Mouse (Mus musculus): ENCODE measurements around the gene Wdr11. TPM values are rescaled to one million over a fixed set of nuclear protein-coding genes. Genes with fewer than 3 reads are reported as not detected.

The Wdr11 gene
- polyA plus RNA-seq, 1 experiment: not detected

- H3K4me3 ChIP-seq (ENCODE audit: insufficient read depth, low read depth, low read length): no peak overlapping the region
- TF ChIP-seq CTCF (IDR thresholded peaks at IDR 0.05; ENCODE audit: insufficient read depth, low read depth, low read length) (peak; percentile 56; the same call in 1 of the 2 replicates), POLR2A (IDR thresholded peaks at IDR 0.05; ENCODE audit: insufficient read depth, low read depth, low read length) (no peak)
- no peak overlapping the region for H3K27ac ChIP-seq (ENCODE audit: insufficient read depth, low read depth, low read length)
- WGBS: 6% methylated on average over 6 of the region's 6 CpGs
- peaks cover 3% of the 10 kb centered on the region for H3K4me1 ChIP-seq (ENCODE audit: control insufficient read depth, insufficient read depth, low read length)
Measured at GRCm38 (mm10) chr7:129648938-129649337, 57.3 kb downstream of the Wdr11 start.

DNA sequence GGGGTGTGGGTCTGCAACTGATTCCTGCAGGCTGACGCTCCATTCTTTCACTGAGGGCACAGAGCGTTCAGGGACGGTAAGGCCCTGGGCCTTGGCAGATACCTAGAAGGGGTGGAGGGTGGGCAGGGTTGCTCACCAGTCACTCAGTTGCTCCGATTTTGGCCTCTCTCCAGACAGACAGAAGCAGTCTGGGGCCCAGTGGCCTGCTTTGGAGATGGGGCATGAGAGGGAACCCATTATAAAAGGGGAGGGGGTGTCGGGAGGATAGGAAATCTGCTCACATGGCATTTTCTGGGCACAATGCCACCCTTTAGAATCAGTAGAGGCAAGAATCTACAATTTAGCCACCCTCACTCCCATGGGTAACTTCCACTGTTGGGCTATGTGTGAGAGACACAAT lies 59.1 kb downstream of the Wdr11 start:
- Histone ChIP-seq H3K27ac (ENCODE audit: insufficient read depth, low read depth, low read length) (no peak overlapping the region), H3K4me1 (ENCODE audit: control insufficient read depth, insufficient read depth, low read length) (peaks cover 13% of the 10 kb centered on the region), H3K4me3 (ENCODE audit: insufficient read depth, low read depth, low read length) (no peak overlapping the region)
- TF ChIP-seq POLR2A (IDR thresholded peaks at IDR 0.05; ENCODE audit: insufficient read depth, low read depth, low read length) (no peak), CTCF (IDR thresholded peaks at IDR 0.05; ENCODE audit: insufficient read depth, low read depth, low read length) (no peak)
- WGBS: 61% methylated on average over 5 of the region's 5 CpGs

DNA sequence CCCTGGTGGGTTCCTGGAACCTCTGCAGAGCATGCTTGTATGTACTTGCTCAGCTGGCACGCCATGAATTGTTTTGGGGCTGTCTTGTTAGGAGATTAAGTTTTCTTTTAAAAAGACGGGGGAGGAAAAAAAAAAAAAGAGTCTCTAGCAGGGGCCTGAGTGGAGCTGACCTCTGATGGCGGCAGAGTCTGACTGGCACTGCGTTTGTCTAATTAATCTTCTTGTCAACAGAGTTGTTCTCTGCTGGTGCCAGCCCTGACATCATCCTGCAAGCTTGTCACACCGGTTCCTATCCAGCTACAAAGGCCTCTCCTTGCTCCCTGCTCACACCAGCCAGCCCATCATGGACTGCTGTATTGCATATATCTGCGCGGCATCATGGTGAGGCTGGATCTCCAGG lies 60.1 kb downstream of the Wdr11 start:
- H3K4me1 ChIP-seq (ENCODE audit: control insufficient read depth, insufficient read depth, low read length): peaks cover 19% of the 10 kb centered on the region
- H3K4me3 ChIP-seq (ENCODE audit: insufficient read depth, low read depth, low read length): no peak overlapping the region
- WGBS: 68% methylated on average over 7 of the region's 7 CpGs
- TF ChIP-seq CTCF (IDR thresholded peaks at IDR 0.05; ENCODE audit: insufficient read depth, low read depth, low read length): no peak
- no peak for TF ChIP-seq POLR2A (IDR thresholded peaks at IDR 0.05; ENCODE audit: insufficient read depth, low read depth, low read length)
- no peak overlapping the region for H3K27ac ChIP-seq (ENCODE audit: insufficient read depth, low read depth, low read length)

GRCm38 (mm10) chr7:129652901-129653460 lies 61.3 kb downstream of the Wdr11 start:
- whole genome bisulfite sequencing: 33% methylated on average over 9 of the region's 9 CpGs
- H3K4me1 ChIP-seq (ENCODE audit: control insufficient read depth, insufficient read depth, low read length): peaks cover 19% of the 10 kb centered on the region
- TF ChIP-seq POLR2A (IDR thresholded peaks at IDR 0.05; ENCODE audit: insufficient read depth, low read depth, low read length): no peak
- no peak for TF ChIP-seq CTCF (IDR thresholded peaks at IDR 0.05; ENCODE audit: insufficient read depth, low read depth, low read length)

GRCm38 (mm10) chr7:129653791-129654271 lies 62.2 kb downstream of the Wdr11 start:
- H3K4me1 ChIP-seq (ENCODE audit: control insufficient read depth, insufficient read depth, low read length): peaks cover 18% of the 10 kb centered on the region
- peak; percentile 99 for TF ChIP-seq CTCF (IDR thresholded peaks at IDR 0.05; ENCODE audit: insufficient read depth, low read depth, low read length)
- TF ChIP-seq POLR2A (IDR thresholded peaks at IDR 0.05; ENCODE audit: insufficient read depth, low read depth, low read length): no peak
- 10% methylated on average over 11 of the region's 11 CpGs for WGBS
- no peak overlapping the region for H3K4me3 ChIP-seq (ENCODE audit: insufficient read depth, low read depth, low read length)
- H3K27ac ChIP-seq (ENCODE audit: insufficient read depth, low read depth, low read length): no peak overlapping the region

More at GRCm38 (mm10) chr7:129652901-129653460, 61.3 kb downstream of the Wdr11 start:
- Histone ChIP-seq H3K4me3 (ENCODE audit: insufficient read depth, low read depth, low read length) (no peak overlapping the region), H3K27ac (ENCODE audit: insufficient read depth, low read depth, low read length) (no peak overlapping the region)

DNA sequence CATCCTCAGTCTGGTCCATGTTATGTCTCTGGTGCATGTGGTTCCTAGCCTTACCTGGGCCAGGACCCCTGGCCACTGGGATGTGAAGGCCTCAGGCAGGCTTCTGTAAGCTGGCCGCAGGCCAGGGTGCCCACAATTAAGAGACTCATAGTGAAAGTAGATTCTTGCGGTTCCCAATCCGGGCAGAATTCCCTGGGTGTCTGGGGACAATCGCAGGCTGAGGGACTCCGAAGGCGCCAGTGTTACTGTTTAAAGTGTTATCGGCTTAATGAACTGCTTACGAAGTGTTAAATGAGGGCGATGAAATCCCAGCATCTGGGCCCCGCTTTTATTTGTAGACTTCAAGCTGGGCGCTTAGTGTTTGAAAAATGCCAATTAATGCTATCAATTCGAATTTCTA lies 63.3 kb downstream of the Wdr11 start:
- WGBS: 49% methylated on average over 12 of the region's 12 CpGs
- Histone ChIP-seq H3K27ac (ENCODE audit: insufficient read depth, low read depth, low read length) (no peak overlapping the region), H3K4me3 (ENCODE audit: insufficient read depth, low read depth, low read length) (no peak overlapping the region), H3K4me1 (ENCODE audit: control insufficient read depth, insufficient read depth, low read length) (peaks cover 21% of the 10 kb centered on the region)
- TF ChIP-seq CTCF (IDR thresholded peaks at IDR 0.05; ENCODE audit: insufficient read depth, low read depth, low read length) (no peak), POLR2A (IDR thresholded peaks at IDR 0.05; ENCODE audit: insufficient read depth, low read depth, low read length) (no peak)

- 57% methylated on average over 14 of the region's 14 CpGs for WGBS
- TF ChIP-seq POLR2A (IDR thresholded peaks at IDR 0.05; ENCODE audit: insufficient read depth, low read depth, low read length) (no peak), CTCF (IDR thresholded peaks at IDR 0.05; ENCODE audit: insufficient read depth, low read depth, low read length) (no peak)
- H3K4me1 ChIP-seq (ENCODE audit: control insufficient read depth, insufficient read depth, low read length): peaks cover 26% of the 10 kb centered on the region
- H3K27ac ChIP-seq (ENCODE audit: insufficient read depth, low read depth, low read length): no peak overlapping the region
- no peak overlapping the region for H3K4me3 ChIP-seq (ENCODE audit: insufficient read depth, low read depth, low read length)
Measured at GRCm38 (mm10) chr7:129655604-129656226, 64.1 kb downstream of the Wdr11 start.

- no peak overlapping the region for H3K4me3 ChIP-seq (ENCODE audit: insufficient read depth, low read depth, low read length)
- H3K4me1 ChIP-seq (ENCODE audit: control insufficient read depth, insufficient read depth, low read length): peaks cover 37% of the 10 kb centered on the region
- TF ChIP-seq CTCF (IDR thresholded peaks at IDR 0.05; ENCODE audit: insufficient read depth, low read depth, low read length) (no peak), POLR2A (IDR thresholded peaks at IDR 0.05; ENCODE audit: insufficient read depth, low read depth, low read length) (no peak)
- no peak overlapping the region for H3K27ac ChIP-seq (ENCODE audit: insufficient read depth, low read depth, low read length)
- 84% methylated on average over 8 of the region's 8 CpGs for WGBS
Measured at GRCm38 (mm10) chr7:129657867-129658266, 66.2 kb downstream of the Wdr11 start.

- TF ChIP-seq POLR2A (IDR thresholded peaks at IDR 0.05; ENCODE audit: insufficient read depth, low read depth, low read length) (no peak), CTCF (IDR thresholded peaks at IDR 0.05; ENCODE audit: insufficient read depth, low read depth, low read length) (no peak)
- Histone ChIP-seq H3K27ac (ENCODE audit: insufficient read depth, low read depth, low read length) (no peak overlapping the region), H3K4me3 (ENCODE audit: insufficient read depth, low read depth, low read length) (no peak overlapping the region), H3K4me1 (ENCODE audit: control insufficient read depth, insufficient read depth, low read length) (peaks cover 41% of the 10 kb centered on the region)
- WGBS: 94% methylated on average over 8 of the region's 8 CpGs
Measured at GRCm38 (mm10) chr7:129659755-129660154, 68.1 kb downstream of the Wdr11 start.

Measured in olfactory bulb, adult 2 months (tissue).